ENCODE assay signal across 11 mouse cellular contexts in genomic region chr9:32972431-32973052, GRCm38 (mm10).
"Had no signal": no experiment of that assay in that cellular context is flagged by ENCODE, and none has a peak within 500 bp of the region (broad histone marks: within the 10 kb centered on the region; RNA-seq: fewer than 3 reads in every experiment).

No protein-coding gene starts in this region.

- DNase-seq: kidney, adult 11 months; kidney, postnatal 10 days; kidney, postnatal 4 days; left cerebral cortex, postnatal 4 days; right cerebral cortex, adult 18-20 months; right cerebral cortex, postnatal 25 days; thymus, postnatal 4 days had no signal

- H3K4me3 ChIP-seq: liver, embryonic 12.5 days; lung, embryonic 15.5 days; midbrain, embryonic 12.5 days had no signal

- H3K4me1 ChIP-seq: liver, embryonic 12.5 days; midbrain, embryonic 12.5 days had no signal

- H3K9me3 ChIP-seq: liver, embryonic 12.5 days; lung, embryonic 15.5 days; midbrain, embryonic 12.5 days had no signal

- H3K4me2 ChIP-seq: liver, embryonic 12.5 days; lung, embryonic 15.5 days; midbrain, embryonic 12.5 days had no signal

- H3K9ac ChIP-seq: liver, embryonic 12.5 days; lung, embryonic 15.5 days; midbrain, embryonic 12.5 days had no signal

- ATAC-seq: liver, embryonic 12.5 days; midbrain, embryonic 16.5 days had no signal

- H3K36me3 ChIP-seq: liver, embryonic 12.5 days; lung, embryonic 15.5 days; midbrain, embryonic 12.5 days had no signal

- H3K27ac ChIP-seq: liver, embryonic 12.5 days; lung, embryonic 15.5 days; midbrain, embryonic 12.5 days had no signal

- H3K27me3 ChIP-seq: liver, embryonic 12.5 days; lung, embryonic 15.5 days; midbrain, embryonic 12.5 days had no signal
